Mouse (Mus musculus) frontal cortex, postnatal 36 days (tissue): ENCODE measurements around the gene Gpr132.
A peak's percentile ranks its signal among the peaks of the same experiment; 100 is the strongest.
"Not testable (repeated sequence)": the region's sequence is repeated elsewhere in the genome, so short reads cannot be mapped to it uniquely, and the experiment has no call there.

Experiments
- DNase-seq, 2 experiments: peaks; one replicate each; pipeline ENCODE4 v3.0.0; 2022; ENCODE audit warnings: low spot score in 2 of 2

Gpr132 gene

GRCm38 (mm10) chr12:112853050-112853729 lies 14.8 kb downstream of the Gpr132 start:
- DNase-seq: no peak

GRCm38 (mm10) chr12:112851116-112851515 lies 16.9 kb downstream of the Gpr132 start:
- DNase-seq: no peak

GRCm38 (mm10) chr12:112850344-112850743 lies 17.7 kb downstream of the Gpr132 start:
- no peak for DNase-seq

- DNase-seq: no peak
Observed at GRCm38 (mm10) chr12:112849235-112850022, 18.6 kb downstream of the Gpr132 start.

GRCm38 (mm10) chr12:112847880-112848279 lies 20.1 kb downstream of the Gpr132 start:
- no peak for DNase-seq

- DNase-seq: peak; percentile 81 to 86
Observed at GRCm38 (mm10) chr12:112843803-112844202, 24.2 kb downstream of the Gpr132 start.

GRCm38 (mm10) chr12:112842128-112842527 lies 25.9 kb downstream of the Gpr132 start:
- DNase-seq: not testable (repeated sequence)

- DNase-seq: not testable (repeated sequence)
Observed at GRCm38 (mm10) chr12:112841338-112841892, 26.6 kb downstream of the Gpr132 start.

- DNase-seq: no peak
Observed at GRCm38 (mm10) chr12:112840209-112841086, 27.6 kb downstream of the Gpr132 start.

GRCm38 (mm10) chr12:112835046-112835445 lies 33.0 kb downstream of the Gpr132 start:
- DNase-seq: no peak

GRCm38 (mm10) chr12:112833527-112833926 lies 34.5 kb downstream of the Gpr132 start:
- no peak for DNase-seq

GRCm38 (mm10) chr12:112832411-112832810 lies 35.6 kb downstream of the Gpr132 start:
- DNase-seq: no peak

GRCm38 (mm10) chr12:112830570-112830969 lies 37.5 kb downstream of the Gpr132 start:
- DNase-seq: no peak

GRCm38 (mm10) chr12:112830141-112830540 lies 37.9 kb downstream of the Gpr132 start:
- DNase-seq: no peak

GRCm38 (mm10) chr12:112829244-112829864 lies 38.7 kb downstream of the Gpr132 start, which contains the start of gene Cdca4:
Gene Cdca4, minus strand, starts transcription at chr12:112829423.
- DNase-seq: peak; percentile 96 to 98

GRCm38 (mm10) chr12:112828501-112829243 lies 39.4 kb downstream of the Gpr132 start:
- no peak for DNase-seq

- DNase-seq: peak in 1 of 2 experiments; percentile 51
Observed at GRCm38 (mm10) chr12:112825901-112826300, 42.1 kb downstream of the Gpr132 start.

GRCm38 (mm10) chr12:112823221-112823620 lies 44.8 kb downstream of the Gpr132 start:
- no peak for DNase-seq

- DNase-seq: no peak
Observed at GRCm38 (mm10) chr12:112822676-112823075, 45.4 kb downstream of the Gpr132 start.

GRCm38 (mm10) chr12:112821974-112822373 lies 46.1 kb downstream of the Gpr132 start:
- DNase-seq: no peak
